In the genomic region with DNA sequence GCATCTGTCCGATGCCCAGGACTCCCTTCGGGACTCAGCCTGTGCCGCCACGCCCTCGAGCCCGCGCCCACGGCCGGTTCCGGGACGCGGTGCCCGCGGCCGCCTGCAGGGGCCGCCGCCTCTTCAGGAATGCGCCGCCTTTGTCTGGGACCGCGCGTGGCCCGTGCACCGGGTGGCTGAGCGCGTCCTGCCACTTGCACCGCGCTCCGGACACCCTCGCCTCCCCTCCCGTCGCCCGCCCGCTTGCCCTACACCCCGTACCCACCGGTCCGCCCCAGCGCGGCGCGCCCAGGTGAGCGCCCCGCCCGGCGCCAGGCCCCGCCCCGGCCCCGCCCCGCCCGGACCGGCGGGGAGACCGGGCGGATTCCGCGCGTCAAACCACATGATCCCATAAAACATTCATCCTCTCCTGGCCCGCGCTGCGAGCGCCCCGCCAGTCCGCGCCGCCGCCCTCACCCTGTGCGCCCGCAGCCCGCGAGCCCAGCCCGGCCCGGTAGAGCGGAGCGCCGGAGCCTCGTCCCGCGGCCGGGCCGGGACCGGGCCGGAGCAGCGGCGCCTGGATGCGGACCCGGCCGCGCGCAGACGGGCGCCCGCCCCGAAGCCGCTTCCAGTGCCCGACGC, we compare ENCODE assay signal across 9 mouse cellular contexts. TPM values are rescaled to one million over a fixed set of nuclear protein-coding genes. Genes with fewer than 3 reads are reported as not detected.
A peak's percentile ranks its signal among the peaks of the same experiment; 100 is the strongest.
DNase-seq lines count a peak whose midpoint lies in the region; ATAC-seq lines count a peak whose summit lies in the region.
"Had no signal": no experiment of that assay in that cellular context is flagged by ENCODE, and none has a peak within 500 bp of the region (broad histone marks: within the 10 kb centered on the region; RNA-seq: fewer than 3 reads in every experiment).

A gene (plus strand): TSS at position 402 of the 621 bp plus-strand sequence.

- peaks cover 9% of the 10 kb centered on the region for H3K27me3 ChIP-seq in intestine, embryonic 16.5 days (replicated peaks; ENCODE audit: control insufficient read depth, insufficient read depth, low read length)
- H3K27me3 ChIP-seq in limb, embryonic 12.5 days = peaks cover 62% of the 10 kb centered on the region
- peaks cover 73% of the 10 kb centered on the region for H3K27me3 ChIP-seq in midbrain, embryonic 12.5 days

- peak within 1 kb of the TSS; percentile 70 for H3K4me3 ChIP-seq in intestine, embryonic 16.5 days (ENCODE audit: low read length)
- peak within 1 kb of the TSS; percentile 72 for H3K4me3 ChIP-seq in limb, embryonic 12.5 days (replicated peaks)
- H3K4me3 ChIP-seq in midbrain, embryonic 12.5 days = peak within 1 kb of the TSS; percentile 77

- WGBS in intestine, embryonic 16.5 days = under 1% methylated on average over 86 of the region's 96 CpGs
- under 1% methylated on average over 72 of the region's 96 CpGs for WGBS in limb, embryonic 12.5 days
- WGBS in midbrain, embryonic 12.5 days = under 1% methylated on average over 90 of the region's 96 CpGs

- H3K9me3 ChIP-seq in intestine, embryonic 16.5 days (ENCODE audit: control insufficient read depth, low read length) = no peaks in the 10 kb centered on the region
- no peaks in the 10 kb centered on the region for H3K9me3 ChIP-seq in limb, embryonic 12.5 days
- no peaks in the 10 kb centered on the region for H3K9me3 ChIP-seq in midbrain, embryonic 12.5 days

- DNase-seq in heart, adult 18-20 months = peak; percentile 30 to 66
- no peak for DNase-seq in heart, adult 8-10 months (ENCODE audit: low spot score)
- peak; percentile 83 for DNase-seq in cerebellum, adult 8-10 months
- DNase-seq in gastrocnemius, postnatal 10 days = peak; percentile 66
- peak; percentile 81 for DNase-seq in testis, postnatal 10 days (ENCODE audit: low spot score)

- H3K36me3 ChIP-seq in intestine, embryonic 16.5 days (ENCODE audit: control insufficient read depth, insufficient read depth, low read length) = no peaks in the 10 kb centered on the region
- H3K36me3 ChIP-seq in limb, embryonic 12.5 days = no peaks in the 10 kb centered on the region
- no peaks in the 10 kb centered on the region for H3K36me3 ChIP-seq in midbrain, embryonic 12.5 days
- H3K36me3 ChIP-seq: G1E had no signal

- peak; percentile 85 for ATAC-seq in intestine, embryonic 16.5 days
- peak; percentile 76 for ATAC-seq in limb, embryonic 12.5 days (ENCODE audit: insufficient number of reproducible peaks, insufficient read depth, low FRiP score, low TSS enrichment, low read depth)
- peak; percentile 80 for ATAC-seq in midbrain, embryonic 12.5 days (ENCODE audit: low FRiP score, low read depth)

- H3K4me1 ChIP-seq in intestine, embryonic 16.5 days (ENCODE audit: control insufficient read depth, insufficient read depth, low read length) = peaks cover 23% of the 10 kb centered on the region
- H3K4me1 ChIP-seq in limb, embryonic 12.5 days (replicated peaks) = peaks cover 10% of the 10 kb centered on the region
- peaks cover 21% of the 10 kb centered on the region for H3K4me1 ChIP-seq in midbrain, embryonic 12.5 days

- peak within 1 kb of the TSS; percentile 99 for H3K4me2 ChIP-seq in intestine, embryonic 16.5 days (ENCODE audit: low read depth, low read length)
- peak within 1 kb of the TSS; percentile 99 for H3K4me2 ChIP-seq in limb, embryonic 12.5 days
- H3K4me2 ChIP-seq in midbrain, embryonic 12.5 days (replicated peaks) = peak within 1 kb of the TSS; percentile 98

- peak within 1 kb of the TSS; percentile 73 for H3K9ac ChIP-seq in intestine, embryonic 16.5 days (ENCODE audit: low read depth, low read length)
- H3K9ac ChIP-seq in limb, embryonic 12.5 days (replicated peaks) = peak within 1 kb of the TSS; percentile 83
- peak within 1 kb of the TSS; percentile 81 for H3K9ac ChIP-seq in midbrain, embryonic 12.5 days (replicated peaks)

- H3K27ac ChIP-seq in intestine, embryonic 16.5 days (ENCODE audit: low read length) = peak within 1 kb of the TSS; percentile 42; the same call in 1 of the 2 replicates
- H3K27ac ChIP-seq in limb, embryonic 12.5 days = no peak within 1 kb of the TSS
- peak within 1 kb of the TSS; percentile 69 for H3K27ac ChIP-seq in midbrain, embryonic 12.5 days (replicated peaks)

RNA-seq across cellular contexts. Expression of the gene that starts here (rescaled TPM):
- 1 to 10 TPM; 3.6 to 5.5 TPM for total RNA-seq in heart, adult 18-20 months (2021)
- total RNA-seq in heart, adult 8-10 months (2022) = 1 to 10 TPM; 2.8 to 4.7 (median 3.8) TPM
- under 1 TPM; 0.38 to 0.52 TPM for total RNA-seq in gastrocnemius, postnatal 10 days (2021)
- 0.73 and 2.4 TPM in 2 replicates for polyA plus RNA-seq in intestine, embryonic 16.5 days (2015; fragmentation: Nextera tagmentation; extraction: Ambion mirVana)
- polyA plus RNA-seq in limb, embryonic 12.5 days (2016; fragmentation: Nextera tagmentation; extraction: Ambion mirVana) = 8.3 and 9.9 TPM in 2 replicates
- polyA plus RNA-seq in midbrain, embryonic 12.5 days (2016; fragmentation: Nextera tagmentation; extraction: Ambion mirVana) = 7.6 and 7.9 TPM in 2 replicates
- polyA plus RNA-seq: G1E had no signal

Comparison
In these comparisons a context has a peak if more than half of its experiments do, and no peak if none do; other contexts are left out.
1. Peak in DNase-seq in gastrocnemius, postnatal 10 days; RNA of the gene not detected or under 1 TPM.